Mouse (Mus musculus) heart, postnatal 0 days (tissue): ENCODE measurements around the gene Cyp2c67.

Experiments used
- CTCF ChIP-seq: IDR thresholded peaks from 2 replicates; pipeline ENCODE4 v1.5.1; 2016; ENCODE audit warnings: antibody characterized with exemption, control low read depth, low read depth
- EP300 ChIP-seq: IDR thresholded peaks from 2 replicates; pipeline ENCODE4 v1.6.1; 2016; ENCODE audit warnings: antibody characterized with exemption, low read depth

- TF ChIP-seq CTCF = no peak
- no peak for TF ChIP-seq EP300
These were observed at the start of gene Cyp2c67 for GRCm38 (mm10) chr19:39648938-39649337.
